In genomic region chr4:142275242-142275641, GRCm38 (mm10) we compare ENCODE assay signal across 13 mouse cellular contexts. TPM values are rescaled to one million over a fixed set of nuclear protein-coding genes. Genes with fewer than 3 reads are reported as not detected.
DNase-seq lines count a peak whose midpoint lies in the region; ATAC-seq and TF ChIP-seq lines count a peak whose summit lies in the region.
"Had no signal": no experiment of that assay in that cellular context is flagged by ENCODE, and none has a peak within 500 bp of the region (broad histone marks: within the 10 kb centered on the region; RNA-seq: fewer than 3 reads in every experiment).

No protein-coding gene starts in this region.

- H3K4me3 ChIP-seq in kidney, adult 2 months (ENCODE audit: insufficient read depth, low read depth, low read length) = no peak overlapping the region
- no peak overlapping the region for H3K4me3 ChIP-seq in forebrain, postnatal 0 days (ENCODE audit: low read depth, low read length)
- H3K4me3 ChIP-seq: embryonic facial prominence, embryonic 13.5 days had no signal

- H3K4me1 ChIP-seq in kidney, adult 2 months (ENCODE audit: control insufficient read depth, insufficient read depth, low read length) = no peaks in the 10 kb centered on the region
- peaks cover 5% of the 10 kb centered on the region for H3K4me1 ChIP-seq in forebrain, postnatal 0 days (ENCODE audit: insufficient read depth)

- no peak overlapping the region for H3K9ac ChIP-seq in forebrain, postnatal 0 days
- H3K9ac ChIP-seq: embryonic facial prominence, embryonic 13.5 days had no signal

- no peak for DNase-seq in kidney, adult 2 months
- no peak for DNase-seq in kidney, postnatal 10 days
- DNase-seq in thymus, postnatal 4 days = peak; percentile 20
- DNase-seq in thymus, adult 18-20 months = no peak
- DNase-seq in forebrain, postnatal 0 days = no peak
- DNase-seq in cerebellum, adult 11-12 months = no peak
- DNase-seq: cerebellum, adult 2 months; gastrocnemius, postnatal 10 days; right cerebral cortex, postnatal 25 days had no signal

- 57% methylated on average over 2 of the region's 2 CpGs for WGBS in kidney, adult 2 months
- WGBS in forebrain, postnatal 0 days = 42% methylated on average over 2 of the region's 2 CpGs

- peak; percentile 43 for TF ChIP-seq CTCF in kidney, adult 2 months (conservative IDR thresholded peaks at IDR 0.05; ENCODE audit: insufficient read depth, insufficient read length, low read depth, low read length)
- peak; percentile 31 for TF ChIP-seq CTCF in forebrain, postnatal 0 days (IDR thresholded peaks at IDR 0.05; ENCODE audit: low read depth)

- no peak for ATAC-seq in forebrain, postnatal 0 days
- no peak for ATAC-seq in CD4-positive, CD25-positive, alpha-beta regulatory T cell, adult 4 months
- no peak for ATAC-seq in monocyte, adult 5-6 weeks (replicated peaks; ENCODE audit: insufficient number of reproducible peaks, low FRiP score, low TSS enrichment, poor library complexity, severe bottlenecking)

- TF ChIP-seq POLR2A in kidney, adult 2 months (IDR thresholded peaks at IDR 0.05; ENCODE audit: low read depth, low read length) = no peak

- H3K36me3 ChIP-seq in kidney, adult 2 months (ENCODE audit: control insufficient read depth, insufficient read depth, low read length) = no peaks in the 10 kb centered on the region
- no peaks in the 10 kb centered on the region for H3K36me3 ChIP-seq in forebrain, postnatal 0 days (ENCODE audit: insufficient read depth)
- H3K36me3 ChIP-seq: embryonic facial prominence, embryonic 13.5 days had no signal

- H3K9me3 ChIP-seq in forebrain, postnatal 0 days (ENCODE audit: low read length) = no peaks in the 10 kb centered on the region
- H3K9me3 ChIP-seq: embryonic facial prominence, embryonic 13.5 days had no signal

- H3K27me3 ChIP-seq in kidney, adult 2 months (replicated peaks; ENCODE audit: control insufficient read depth, insufficient read depth, low read length) = no peaks in the 10 kb centered on the region
- H3K27me3 ChIP-seq in forebrain, postnatal 0 days (ENCODE audit: insufficient read depth, low read length) = no peaks in the 10 kb centered on the region
- H3K27me3 ChIP-seq: embryonic facial prominence, embryonic 13.5 days had no signal

- H3K4me2 ChIP-seq in forebrain, postnatal 0 days (ENCODE audit: low read depth) = no peak overlapping the region
- H3K4me2 ChIP-seq: embryonic facial prominence, embryonic 13.5 days had no signal

- no peak overlapping the region for H3K27ac ChIP-seq in kidney, adult 2 months (ENCODE audit: insufficient read depth, low read depth, low read length)
- H3K27ac ChIP-seq in forebrain, postnatal 0 days (ENCODE audit: low read depth, low read length) = no peak overlapping the region
- H3K27ac ChIP-seq: embryonic facial prominence, embryonic 13.5 days had no signal

RNA-seq across cellular contexts. Expression of gene Kazn, which starts 36.0 kb away (rescaled TPM):
- polyA plus RNA-seq in kidney, adult 2 months (2012; rRNA removed) = 76.1 and 80.8 TPM in 2 replicates
- 48.4 and 56.4 TPM in 2 replicates for total RNA-seq in forebrain, postnatal 0 days (2014; rRNA removed)
- 15.1 and 18.7 TPM in 2 replicates for polyA plus RNA-seq in forebrain, postnatal 0 days (2015; fragmentation: Nextera tagmentation; extraction: Ambion mirVana)
- not detected for polyA plus RNA-seq in CD4-positive, CD25-positive, alpha-beta regulatory T cell, adult 4 months (2017; shearing (Covaris generic))
- total RNA-seq in monocyte, adult 5-6 weeks (2017) = not detected in 3 replicates
- total RNA-seq: MEL had no signal

Comparison
In these comparisons a context has a peak if more than half of its experiments do, and no peak if none do; other contexts are left out.
1. RNA of gene Kazn, which starts 36.0 kb away (polyA plus RNA-seq): 76.1 to 80.8 TPM in kidney, adult 2 months and 15.1 to 18.7 TPM in forebrain, postnatal 0 days; not detected in CD4-positive, CD25-positive, alpha-beta regulatory T cell, adult 4 months; every median in the first group is over 10 times any median in the second.